Mouse (Mus musculus): ENCODE results near the gene Exoc3l2.

DNA sequence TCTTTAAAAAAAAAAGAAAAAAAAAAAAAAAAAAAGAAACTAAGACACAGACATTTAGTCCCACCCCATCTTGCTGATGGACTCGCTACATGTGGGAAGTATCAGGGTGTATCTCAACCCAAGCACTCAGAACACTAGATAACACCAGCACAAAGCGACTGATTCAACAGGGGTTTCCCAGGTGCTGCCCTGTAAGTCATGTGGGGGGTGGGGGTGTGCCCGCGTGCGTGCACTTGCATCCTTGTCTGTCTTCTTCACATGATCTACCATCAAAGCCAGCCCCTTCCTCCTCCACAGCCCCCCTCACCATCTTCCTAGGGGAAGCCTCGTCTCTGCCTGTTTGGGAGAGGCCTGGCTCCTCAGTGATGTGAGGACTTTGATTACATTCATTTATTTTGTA, 49.2 kb downstream of the Exoc3l2 start:
- TF ChIP-seq CTCF (IDR thresholded peaks at IDR 0.05; ENCODE audit: borderline replicate concordance, insufficient read depth, low read length) (no peak), POLR2A (IDR thresholded peaks at IDR 0.05; ENCODE audit: low read depth, low read length) (no peak)
